Mouse (Mus musculus) frontal cortex, adult 2 months (tissue): ENCODE data around the gene Dock4. TPM values are rescaled to one million over a fixed set of nuclear protein-coding genes. Genes with fewer than 3 reads are reported as not detected.

ENCODE experiments used
- DNase-seq, 2 experiments: peaks; one replicate each; pipeline ENCODE4 v3.0.0; 2022; ENCODE audit warnings: low spot score in 1 of 2; ENCODE audit errors: extremely low spot score in 1 of 2
- polyA plus RNA-seq: library from polyadenylated mRNA; depleted of rRNA; stranded (reverse); fragments of >200 nt; gene quantifications from 2 replicates; pipeline ENCODE4 v1.2.3, GENCODE M21; 2012

Gene Dock4
- polyA plus RNA-seq, 1 experiment: 28.8 TPM

DNA sequence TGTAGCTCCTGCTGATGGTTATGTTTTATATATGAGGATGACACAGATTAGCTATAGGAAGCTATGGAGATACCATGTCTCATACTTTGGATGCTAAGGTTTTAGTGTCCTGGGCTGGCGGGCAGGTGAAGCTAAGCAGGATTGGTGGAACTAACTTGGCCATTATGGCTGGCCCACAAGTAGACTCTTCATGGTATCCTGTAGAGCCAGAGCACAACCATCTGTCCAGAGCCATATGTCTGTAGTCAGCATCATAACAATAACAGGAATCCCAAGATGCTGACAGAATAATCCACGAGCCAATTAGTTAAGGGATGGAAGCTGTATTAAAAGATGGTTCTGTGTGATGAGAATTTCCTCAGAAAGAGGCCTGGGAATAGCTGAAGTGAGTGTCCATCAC is 269.4 kb downstream of the Dock4 start:
- no peak for DNase-seq

DNA sequence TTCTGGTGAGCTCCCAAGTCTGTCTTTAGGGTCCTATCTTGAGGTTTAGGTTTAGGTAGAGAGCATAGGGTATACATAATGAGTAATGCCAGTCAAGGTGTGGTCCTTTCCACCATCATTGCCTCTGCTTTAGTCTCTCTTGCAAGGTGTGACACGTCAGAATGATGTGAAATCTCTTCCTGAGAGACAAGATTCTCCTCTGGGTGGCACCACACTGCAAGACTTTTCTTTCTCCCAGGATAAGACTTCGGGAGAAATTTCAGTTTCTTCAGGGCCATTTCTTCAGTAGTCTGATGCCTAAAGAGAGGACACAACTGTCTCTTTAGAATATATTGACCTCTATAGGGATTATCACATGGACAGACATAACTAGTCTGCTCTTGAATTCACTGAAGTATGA is 282.6 kb downstream of the Dock4 start:
- DNase-seq: peak in 1 of 2 experiments; percentile 36

DNA sequence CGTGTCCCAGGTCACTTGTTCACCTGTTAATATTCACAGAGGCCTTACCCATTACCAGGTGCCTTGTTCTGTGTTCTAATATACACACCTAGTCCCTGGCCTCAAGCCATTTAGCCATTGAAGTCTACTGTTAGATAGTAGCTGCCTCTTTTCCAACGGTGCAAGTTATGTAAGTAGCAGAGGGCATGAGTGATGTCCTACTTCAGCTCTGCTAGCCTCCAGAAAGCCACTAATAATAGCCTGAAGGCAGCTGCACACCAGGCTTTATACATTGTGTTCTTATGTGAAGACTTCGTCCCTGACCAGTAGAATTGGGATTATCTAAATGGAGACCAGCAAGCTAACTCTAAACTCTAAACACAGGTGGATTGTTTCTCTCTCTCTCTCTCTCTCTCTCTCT is 285.0 kb downstream of the Dock4 start:
- DNase-seq: no peak

DNA sequence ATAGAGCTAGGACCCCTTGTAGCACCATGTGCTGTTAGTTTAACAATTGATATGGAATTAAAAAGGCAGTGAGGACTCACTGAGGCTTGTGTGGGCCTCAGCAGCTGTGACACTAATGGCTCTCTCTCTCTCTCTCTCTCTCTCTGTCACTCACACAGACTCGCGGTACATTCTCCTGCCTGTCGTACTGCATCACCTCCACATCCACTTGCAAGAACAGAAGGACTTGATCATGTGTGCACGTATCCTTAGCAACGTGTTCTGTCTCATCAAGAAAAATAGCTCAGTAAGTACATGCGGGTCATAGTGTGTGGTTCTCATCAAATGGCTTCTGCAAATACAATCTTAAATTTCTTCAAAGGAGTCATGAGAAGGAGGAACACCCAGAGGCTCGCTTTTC is 299.7 kb downstream of the Dock4 start:
- peak in 1 of 2 experiments; percentile 20 for DNase-seq

DNA sequence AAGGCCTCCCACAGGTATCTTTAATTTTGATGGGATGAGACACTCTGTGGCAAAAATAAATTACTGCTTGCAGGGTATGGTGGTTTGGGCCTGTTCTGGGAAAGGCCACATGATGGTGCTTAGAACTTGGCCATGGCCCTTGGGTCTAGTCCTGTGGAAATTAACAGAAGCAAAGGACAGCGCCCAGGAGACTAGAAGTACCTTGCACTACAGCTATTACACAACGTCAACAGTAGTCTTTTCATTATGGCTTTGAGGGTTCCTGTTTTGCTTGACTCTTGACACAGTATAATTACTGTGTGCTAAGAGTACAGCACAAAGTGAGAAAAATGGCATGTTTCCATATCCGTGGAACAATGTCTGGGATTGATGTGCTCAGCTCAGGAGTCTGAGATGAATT is 300.3 kb downstream of the Dock4 start:
- no peak for DNase-seq

DNA sequence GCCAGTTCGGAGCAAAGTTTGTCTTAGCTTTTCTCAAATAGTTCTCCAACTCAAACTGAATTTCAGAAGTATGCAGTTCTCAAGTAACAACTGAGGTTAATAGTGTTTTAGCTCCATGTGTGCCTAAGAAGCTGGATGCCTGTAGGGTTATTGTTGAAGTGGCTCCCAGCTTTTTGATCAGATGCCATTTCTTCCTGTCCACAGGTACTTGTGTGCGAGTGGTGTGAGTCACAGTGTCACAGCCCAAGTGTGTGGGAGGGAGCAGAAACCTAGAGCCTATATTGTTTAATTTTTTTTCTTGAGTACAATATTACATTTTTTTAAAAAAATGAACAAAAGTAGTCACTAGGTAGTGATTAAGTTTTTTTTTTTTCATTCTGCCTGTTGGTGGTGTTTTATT is 313.5 kb downstream of the Dock4 start:
- no peak for DNase-seq

DNA sequence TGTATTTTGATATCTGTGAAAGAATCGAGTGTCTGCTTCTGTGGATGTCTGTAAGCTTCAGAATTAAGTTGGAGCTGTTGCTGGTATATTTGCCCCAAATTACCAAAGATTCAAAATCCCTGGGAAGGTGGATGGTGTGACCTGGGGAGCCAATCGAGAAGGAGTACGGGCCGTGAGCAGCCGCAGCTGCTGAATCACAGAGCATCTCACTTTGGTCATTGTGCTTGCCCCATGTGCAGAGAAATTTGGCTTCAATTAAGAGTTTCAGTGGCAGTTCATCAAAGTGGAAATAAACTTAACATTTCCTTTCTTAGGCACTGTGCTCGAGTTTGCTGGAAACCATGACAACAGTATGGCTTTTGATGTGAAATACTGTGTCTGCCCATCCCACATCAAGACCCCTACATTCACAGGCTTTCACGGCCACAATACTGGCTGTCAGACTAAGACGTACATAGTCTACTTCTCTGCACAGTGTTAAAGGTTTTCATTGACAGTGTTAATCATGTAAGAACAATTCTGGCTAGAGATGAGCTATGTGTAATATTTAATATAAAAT is 321.6 kb downstream of the Dock4 start:
- DNase-seq: no peak

DNA sequence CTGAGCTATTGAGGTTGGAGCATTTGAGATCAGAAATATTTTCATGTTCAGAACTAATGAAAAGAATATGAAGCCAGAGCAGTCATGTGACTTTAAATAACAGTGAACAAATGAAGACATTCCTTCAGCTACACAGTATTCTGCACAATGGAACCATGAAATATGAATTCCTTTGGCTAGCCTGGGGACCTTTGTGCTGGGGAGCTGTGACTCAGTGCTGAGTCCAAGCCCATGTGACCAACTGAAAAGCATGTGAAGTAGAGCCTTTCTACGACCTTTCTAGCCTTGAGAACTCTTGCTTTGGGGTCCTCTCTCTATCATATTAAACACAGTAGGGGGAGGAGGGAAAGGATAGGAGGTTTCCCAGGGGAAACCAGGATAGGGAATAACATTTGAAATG is 327.3 kb downstream of the Dock4 start:
- no peak for DNase-seq

DNA sequence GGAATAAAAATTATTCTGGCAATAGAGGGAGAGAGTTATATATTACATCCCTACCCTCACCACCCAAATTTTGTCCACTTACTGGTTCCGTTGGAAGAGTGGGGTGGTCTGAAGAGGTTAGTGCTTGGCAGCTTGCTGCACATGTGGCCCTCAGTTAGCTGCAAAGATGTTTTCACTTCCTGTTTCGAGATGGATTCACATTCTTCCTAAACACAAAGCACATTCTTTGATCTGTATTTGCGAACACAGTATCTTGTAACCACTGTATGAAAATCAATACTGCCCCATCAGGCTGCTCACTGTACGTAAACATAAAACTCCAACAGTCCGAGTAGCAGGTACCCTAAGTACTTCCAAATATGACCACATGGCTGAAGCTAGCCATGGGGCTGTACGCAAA is 335.8 kb downstream of the Dock4 start:
- DNase-seq: no peak

DNA sequence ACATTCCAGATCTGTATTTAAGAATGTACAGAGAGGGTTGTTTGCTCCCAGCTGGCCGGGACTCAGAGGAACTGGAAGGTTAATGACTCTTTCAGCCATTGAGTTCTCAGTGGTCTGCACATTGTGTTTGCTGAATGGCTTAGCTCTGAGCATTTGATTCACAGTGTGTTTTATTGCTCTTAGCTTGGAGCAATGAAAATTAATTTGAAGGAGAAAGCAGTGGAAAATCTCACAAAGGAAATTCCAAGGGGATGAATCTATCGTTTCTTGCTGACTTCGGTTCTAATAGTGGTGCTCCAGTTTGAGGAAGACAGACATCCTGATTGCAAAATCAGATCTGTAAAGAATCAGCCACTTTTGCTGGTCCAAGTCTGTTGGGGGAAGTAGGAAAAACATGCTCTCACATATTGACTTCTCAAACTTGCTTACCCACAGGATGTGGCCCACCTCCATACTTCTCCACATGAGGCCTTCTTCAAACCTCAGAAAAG is 342.9 kb downstream of the Dock4 start:
- DNase-seq: no peak

DNA sequence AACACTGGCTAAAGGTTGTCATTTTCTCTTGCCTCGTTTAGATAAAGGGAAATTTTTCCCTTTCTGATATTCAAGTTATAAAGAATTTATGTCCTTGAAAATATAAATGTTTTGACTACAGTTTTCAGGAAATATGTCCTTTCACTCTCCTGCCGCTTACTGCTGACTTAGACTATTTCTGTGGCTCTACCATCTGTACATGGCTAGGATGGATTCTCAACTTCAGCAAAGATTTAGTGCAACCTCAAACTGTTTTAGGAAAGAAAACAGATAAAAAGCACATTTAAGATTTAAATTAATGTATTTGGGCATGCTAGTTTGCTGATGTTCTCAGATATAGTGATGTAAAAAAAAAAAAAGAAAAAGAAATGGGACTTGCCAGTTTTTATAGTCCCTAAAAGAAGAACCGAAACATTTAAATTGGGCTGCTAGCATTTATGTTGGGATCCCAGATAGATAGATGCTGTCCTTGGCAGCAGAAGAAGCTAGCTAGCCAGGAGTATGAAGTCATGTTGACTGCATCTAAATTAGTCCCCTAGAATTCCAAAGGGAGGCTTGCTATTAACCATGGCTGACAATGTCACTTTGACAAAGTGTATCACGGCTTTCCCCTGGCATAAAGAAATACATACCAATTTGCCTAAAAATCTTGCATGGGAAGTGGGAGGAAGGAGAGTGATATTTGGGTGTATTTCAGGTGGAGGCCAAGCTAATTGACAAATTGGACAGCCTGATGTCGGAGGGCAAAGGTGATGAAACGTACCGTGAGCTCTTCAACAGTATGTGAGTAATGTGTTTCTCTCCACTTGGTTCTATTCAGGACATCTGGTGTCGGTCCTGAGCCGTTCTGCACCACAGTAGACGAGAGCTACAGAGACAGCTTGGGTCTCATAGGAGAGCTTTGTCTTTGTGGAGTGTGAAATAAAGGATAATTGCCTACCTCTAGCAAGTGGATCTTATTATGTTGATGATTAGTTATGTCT is 343.9 kb downstream of the Dock4 start:
- peak in 1 of 2 experiments; percentile 25 for DNase-seq

DNA sequence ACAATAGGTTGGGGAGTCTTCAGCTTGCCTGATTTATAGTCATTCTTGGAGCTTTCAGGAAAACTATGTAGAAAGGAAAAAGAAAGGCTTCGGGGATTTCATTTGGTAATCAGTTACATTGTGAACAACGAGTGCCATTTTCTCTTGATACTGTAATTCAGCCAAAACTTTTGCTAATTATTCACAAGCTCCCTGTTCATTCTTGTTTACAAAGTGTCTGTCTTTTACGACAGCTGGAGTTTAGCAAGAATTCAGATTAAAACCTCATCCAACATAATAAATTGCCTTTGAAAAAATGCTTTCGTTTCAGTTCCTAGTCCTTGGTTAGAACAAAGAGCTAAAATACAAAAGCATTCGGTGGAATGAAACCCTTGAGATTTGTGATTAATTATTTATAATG is 345.5 kb downstream of the Dock4 start:
- DNase-seq: no peak

DNA sequence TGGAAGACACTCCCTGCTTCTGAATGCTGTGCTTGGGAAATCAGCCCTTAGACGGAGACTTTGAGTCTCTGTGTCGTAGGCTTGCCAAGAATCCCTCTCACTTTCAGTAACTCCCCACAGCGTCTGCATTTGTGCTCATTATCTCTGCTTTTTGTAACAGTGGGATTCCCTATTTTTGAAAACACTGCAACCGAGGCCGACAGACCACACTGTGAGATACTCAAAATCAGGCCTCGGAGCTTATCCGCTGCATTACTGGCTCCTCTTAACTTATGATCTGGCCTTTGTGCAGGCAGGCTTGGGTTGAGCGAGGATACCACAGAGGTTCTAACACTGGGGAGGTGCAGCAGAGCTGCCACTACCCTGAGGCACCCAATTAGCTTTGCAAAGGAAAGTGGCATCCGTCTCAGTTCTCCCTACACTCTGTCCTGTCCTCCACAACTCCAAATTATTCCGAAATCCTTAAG is 346.5 kb downstream of the Dock4 start:
- DNase-seq: no peak

DNA sequence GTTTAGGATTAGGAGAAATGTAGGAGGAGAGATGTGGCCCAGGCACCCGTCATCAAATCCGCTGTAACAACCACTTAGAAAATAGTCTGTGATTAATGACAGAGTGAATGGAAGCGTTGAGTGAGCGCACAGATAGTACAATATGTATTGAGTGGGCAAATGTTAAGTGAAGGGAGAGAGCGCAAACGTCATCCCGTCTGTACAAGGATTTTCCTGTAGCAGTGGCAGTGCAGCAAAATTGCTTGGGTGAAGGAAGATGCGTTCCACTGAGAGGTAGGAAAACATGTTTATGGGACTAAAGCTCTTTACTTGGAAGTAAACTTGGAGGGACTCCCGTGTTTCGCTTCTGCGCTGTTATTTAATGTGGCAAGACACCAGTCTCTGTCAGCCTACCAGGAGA is 348.3 kb downstream of the Dock4 start:
- no peak for DNase-seq

DNA sequence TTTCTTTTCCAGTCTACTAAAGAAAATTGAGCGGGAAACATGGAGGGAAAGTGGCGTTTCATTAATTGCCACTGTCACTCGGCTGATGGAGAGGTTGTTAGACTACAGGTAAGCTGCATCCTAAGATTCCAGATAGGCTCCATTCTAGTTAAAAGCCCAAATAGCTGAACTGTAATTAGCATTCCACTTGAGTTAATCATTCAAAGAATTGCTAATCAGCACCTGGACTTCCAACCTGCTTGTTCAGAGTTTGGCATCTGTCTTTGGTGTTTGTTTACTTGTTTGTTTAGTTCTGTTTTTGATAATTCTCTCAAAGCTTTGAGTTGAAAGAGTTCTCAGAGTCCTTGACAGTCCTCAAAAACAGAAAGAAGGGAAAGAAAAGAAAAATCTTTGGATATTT is 349.0 kb downstream of the Dock4 start:
- DNase-seq: no peak

DNA sequence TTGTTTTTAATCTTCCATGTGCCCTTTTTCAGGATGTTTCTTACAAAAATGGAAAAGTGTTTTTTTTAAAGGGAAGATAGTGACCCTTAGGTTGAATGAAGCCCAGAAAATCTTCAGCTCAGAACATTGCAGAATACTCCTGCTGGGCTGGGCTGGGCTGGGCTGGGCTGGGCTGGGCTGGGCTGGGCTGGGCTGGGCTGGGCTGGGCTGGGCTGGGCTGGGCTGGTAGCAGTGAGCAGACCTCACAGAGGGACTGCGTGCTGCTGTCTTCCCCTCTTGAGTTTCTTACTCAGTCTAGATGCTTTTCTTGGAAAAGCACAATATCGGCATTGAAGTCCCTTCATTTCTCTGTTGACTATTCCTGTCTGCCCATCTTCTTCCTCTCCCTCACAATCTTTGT is 350.0 kb downstream of the Dock4 start:
- no peak for DNase-seq

DNA sequence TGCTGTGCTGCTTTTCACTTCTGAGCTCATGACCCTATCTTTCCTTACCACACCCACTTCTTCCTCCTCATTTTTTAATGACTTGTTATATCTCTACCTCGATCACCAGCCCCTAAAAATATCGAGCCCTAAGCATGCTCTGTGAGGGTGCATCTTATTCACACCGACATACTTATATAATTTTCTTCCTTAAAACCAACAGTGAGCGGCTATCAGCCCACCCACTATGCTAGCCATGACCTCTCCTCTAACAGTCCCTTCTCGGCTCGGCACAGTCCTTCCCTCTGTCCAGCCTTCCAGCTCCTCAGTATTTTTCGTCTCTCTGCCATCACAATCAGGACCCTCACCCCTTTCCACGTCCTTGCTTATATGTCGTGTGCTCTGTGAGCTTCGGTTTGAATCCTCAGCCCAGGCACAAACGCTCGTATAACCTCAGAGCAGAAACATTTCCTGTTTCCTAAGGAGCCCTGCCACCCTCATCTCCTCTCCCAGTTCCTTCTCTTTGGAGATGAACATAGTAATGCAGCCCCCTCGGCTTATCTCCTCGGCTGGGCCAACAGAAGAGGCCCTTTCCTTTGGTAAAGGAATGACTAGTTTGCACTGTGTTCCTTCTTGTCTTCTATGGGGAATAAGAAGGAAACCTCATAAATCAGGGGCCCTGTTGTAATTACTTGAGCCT is 351.2 kb downstream of the Dock4 start:
- DNase-seq: no peak

DNA sequence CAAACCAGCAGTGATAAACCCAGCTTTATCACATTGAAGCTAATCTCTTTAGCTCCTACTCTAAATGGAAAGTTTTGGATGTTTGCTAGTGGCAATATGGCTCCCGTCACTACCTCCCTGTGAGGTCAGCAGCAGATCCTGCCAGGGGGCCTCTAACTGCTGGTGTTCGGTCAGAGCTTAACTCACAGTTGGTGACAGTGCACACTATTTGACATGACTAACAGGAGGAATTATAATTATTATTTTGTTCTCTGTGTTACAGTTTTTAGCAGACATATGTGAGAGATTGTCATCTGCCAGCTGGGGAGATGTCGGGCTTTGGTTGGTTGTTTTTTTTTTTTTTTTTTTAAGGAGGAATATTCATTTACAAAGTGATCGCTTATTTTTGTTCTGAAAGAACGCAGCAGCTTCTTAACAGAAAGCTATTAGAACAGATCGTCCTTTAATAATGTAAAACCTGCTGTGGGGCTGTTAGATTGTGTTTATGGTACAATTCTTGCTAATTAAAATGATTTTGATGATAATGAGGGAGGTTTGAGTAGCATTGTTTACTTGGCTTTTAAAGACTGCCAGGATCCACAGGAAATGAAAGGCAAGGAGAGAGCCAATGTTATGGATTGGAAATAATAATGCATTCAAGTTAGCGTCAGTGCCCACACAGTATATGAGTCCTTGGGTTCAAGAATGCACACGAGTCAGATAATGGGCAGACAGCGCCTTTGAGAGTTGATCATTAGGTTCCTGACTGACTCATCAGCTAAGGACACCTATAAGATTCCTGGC is 352.0 kb downstream of the Dock4 start:
- DNase-seq: no peak

DNA sequence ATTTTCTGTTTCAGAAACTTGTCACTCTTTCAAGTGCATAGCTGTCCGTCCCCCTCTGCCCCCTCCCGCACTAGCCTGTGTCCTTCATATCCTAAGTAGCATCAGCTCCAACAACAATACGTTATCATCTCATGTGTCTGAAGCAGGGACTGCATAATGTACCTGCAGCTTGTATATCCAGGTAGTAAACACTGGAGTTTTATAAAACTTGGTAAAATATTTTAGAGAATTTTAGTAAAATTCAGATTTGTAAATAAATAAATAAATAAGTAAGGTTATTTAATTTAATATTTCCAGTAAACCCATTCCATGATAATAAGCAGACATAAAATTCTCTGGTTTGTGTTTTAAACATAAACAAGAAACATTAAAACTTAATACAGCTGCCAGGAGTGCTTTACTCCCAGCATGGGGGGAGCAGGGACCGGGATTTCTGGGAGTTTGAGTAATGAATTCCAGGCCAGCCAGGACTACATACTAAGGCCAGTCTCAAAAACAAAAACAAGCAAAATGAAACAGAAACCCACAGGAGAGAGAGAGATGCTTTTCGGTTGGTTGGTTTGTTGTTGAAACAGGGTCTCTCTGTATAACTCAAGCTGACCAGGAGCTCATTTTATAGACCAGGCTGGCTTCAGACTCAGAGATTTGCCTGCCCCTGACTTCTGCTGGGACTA is 352.7 kb downstream of the Dock4 start:
- no peak for DNase-seq

DNA sequence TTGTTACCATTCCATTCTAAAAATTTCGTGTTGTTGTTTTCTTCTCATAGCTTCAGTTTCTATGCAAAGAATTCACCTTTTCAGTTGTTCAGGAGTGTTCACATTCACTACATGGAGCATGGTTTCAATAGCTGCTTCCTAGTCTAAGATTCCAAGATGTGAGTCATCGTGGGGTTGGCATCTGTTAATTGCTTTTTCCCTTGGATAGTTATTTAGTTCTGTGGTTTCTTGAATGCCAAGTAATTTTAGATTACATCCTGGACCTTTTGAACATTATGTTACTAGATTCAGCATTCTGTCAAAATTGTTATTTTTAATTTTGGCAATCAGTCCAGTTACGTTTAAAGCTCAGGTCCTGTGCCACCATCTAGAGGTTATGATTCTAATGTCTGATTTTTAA is 355.7 kb downstream of the Dock4 start:
- DNase-seq: no peak
